Mouse (Mus musculus): ENCODE data around the gene Cdon.

GRCm38 (mm10) chr9:35543099-35543860 is 122.4 kb downstream of the Cdon start:
- TF ChIP-seq CTCF (IDR thresholded peaks at IDR 0.05; ENCODE audit: borderline replicate concordance, insufficient read depth, low read depth, low read length) (no peak), POLR2A (IDR thresholded peaks at IDR 0.05; ENCODE audit: borderline replicate concordance, insufficient read depth, low read length) (no peak)

Measured in cerebellum, adult 2 months (tissue).